Mouse (Mus musculus) bone marrow, adult 2 months (tissue): ENCODE data around the gene Gng10. TPM values are rescaled to one million over a fixed set of nuclear protein-coding genes. Genes with fewer than 3 reads are reported as not detected.

Experiments
- H3K27ac ChIP-seq: fragments of 200-500 bp; 2 replicates; pipeline ENCODE4 v1.5.1; 2012; ENCODE audit warnings: low read depth, mild to moderate bottlenecking, control low read depth, inconsistent platforms, low read length; ENCODE audit not compliant: control insufficient read depth, poor library complexity, insufficient read depth
- H3K4me1 ChIP-seq: fragments of 200-500 bp; 2 replicates; pipeline ENCODE4 v1.6.1; 2011; ENCODE audit warnings: low read length; ENCODE audit not compliant: control insufficient read depth, insufficient read depth
- H3K4me3 ChIP-seq: fragments of 200-500 bp; replicated peaks from 2 replicates; pipeline ENCODE3; 2011; ENCODE audit warnings: mild to moderate bottlenecking, low read depth, low read length, control low read depth; ENCODE audit not compliant: control insufficient read depth
- CTCF ChIP-seq: fragments of 200-500 bp; IDR thresholded peaks from 2 replicates; pipeline ENCODE4 v1.5.1; 2011; ENCODE audit warnings: low read length, control low read depth; ENCODE audit not compliant: control insufficient read depth, insufficient read depth
- POLR2A ChIP-seq: fragments of 200-500 bp; IDR thresholded peaks from 2 replicates; pipeline ENCODE4 v1.6.1; 2011; ENCODE audit warnings: low read depth, mild to moderate bottlenecking, control low read depth, low read length, borderline replicate concordance; ENCODE audit not compliant: control insufficient read depth
- WGBS: fragments of 180-500 bp; shearing (Covaris S2); methylation state at CpG from one replicate; pipeline ENCODE4 v1.1.7; 2018; 5-methylcytosine and 5-hydroxymethylcytosine counted together
- polyA plus RNA-seq: library from polyadenylated mRNA; stranded (reverse); fragments of >200 nt; gene quantifications from 2 replicates; pipeline ENCODE4 v1.2.4, GENCODE M21; 2011; ENCODE audit warnings: low replicate concordance; ENCODE audit not compliant: missing spikeins, insufficient read depth, insufficient read length

The Gng10 gene
- polyA plus RNA-seq: 8.4 and 20.3 TPM in 2 replicates

DNA sequence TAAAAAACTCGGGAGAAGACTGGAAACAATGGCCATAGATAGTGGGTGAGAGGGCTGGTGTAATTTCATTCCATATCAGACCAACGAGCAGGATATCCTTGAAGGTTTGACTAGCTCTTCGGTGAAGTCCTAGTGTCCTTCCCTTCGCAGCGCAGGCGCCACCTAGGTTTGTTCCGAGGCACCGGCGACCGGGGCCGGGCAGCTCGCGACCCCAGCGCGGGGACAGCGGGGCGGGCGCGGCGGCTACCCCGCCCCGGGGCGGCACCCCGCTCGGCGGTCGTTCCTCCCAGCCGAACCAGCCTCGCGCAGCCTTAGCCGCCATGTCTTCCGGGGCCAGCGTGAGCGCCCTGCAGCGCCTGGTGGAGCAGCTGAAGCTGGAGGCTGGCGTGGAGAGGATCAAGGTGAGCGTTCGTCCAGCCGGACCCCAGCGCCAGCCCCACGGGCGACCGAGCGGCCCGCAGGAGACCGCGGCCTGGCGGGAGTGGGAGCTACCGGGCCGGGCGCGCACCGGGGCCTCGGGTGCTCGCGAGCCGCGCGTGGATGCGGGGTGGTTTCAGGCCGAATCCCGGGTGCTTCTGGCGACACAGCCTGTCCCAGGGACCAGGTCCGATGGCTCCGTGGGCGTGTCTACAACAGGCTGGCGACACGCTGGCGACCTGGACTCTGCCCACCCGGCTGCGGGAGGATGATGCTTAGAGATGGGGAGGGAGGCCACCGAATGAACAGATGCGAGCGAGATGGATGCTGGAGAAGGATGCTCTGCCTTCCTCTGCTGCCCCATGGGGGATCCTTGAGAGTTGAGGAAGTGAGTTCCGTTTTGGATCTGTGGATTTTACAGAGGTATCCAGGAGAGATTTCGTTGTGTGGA, at the start of gene Gng10:
TSS of gene Gng10 (plus strand) at position 171 of the 868 bp plus-strand sequence.
- WGBS: 12% methylated on average over 76 of the region's 76 CpGs
- H3K4me1 ChIP-seq: peaks cover 2% of the 10 kb centered on the region; the same call in 1 of the 2 replicates
- H3K4me3 ChIP-seq: peak within 1 kb of the TSS; percentile 87
- TF ChIP-seq CTCF (no peak), POLR2A (peak; percentile 49; the same call in 1 of the 2 replicates)
- peak within 1 kb of the TSS; percentile 78 for H3K27ac ChIP-seq

DNA sequence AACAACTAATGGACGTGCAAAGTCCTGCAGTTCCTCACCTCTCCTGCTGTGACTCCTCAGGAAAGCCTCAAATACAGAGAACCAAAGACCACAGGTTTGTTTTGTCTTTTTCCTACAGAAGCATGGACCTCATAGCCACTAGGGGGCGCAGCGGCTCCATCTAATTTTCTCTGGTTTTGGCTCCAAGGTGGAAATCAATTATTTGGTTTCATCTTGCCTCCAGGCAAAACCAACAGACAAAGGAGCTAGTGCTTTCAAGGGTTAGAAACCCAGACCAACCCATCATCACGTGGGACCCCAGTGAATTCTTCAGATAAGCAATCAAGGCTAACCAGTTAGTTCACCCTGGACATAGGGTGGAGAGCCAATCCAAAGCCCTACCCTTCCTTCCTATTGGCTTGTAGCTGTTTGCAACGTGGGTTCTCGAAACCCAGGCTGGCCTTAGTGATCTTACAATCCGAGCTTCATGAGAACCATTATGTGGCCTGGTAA, 49.7 kb upstream of the Gng10 start:
- H3K4me1 ChIP-seq: peaks cover 3% of the 10 kb centered on the region
- H3K27ac ChIP-seq: no peak overlapping the region
- H3K4me3 ChIP-seq: no peak overlapping the region
- TF ChIP-seq POLR2A: no peak
- TF ChIP-seq CTCF: peak; percentile 79
- WGBS: 7% methylated on average over 7 of the region's 7 CpGs

DNA sequence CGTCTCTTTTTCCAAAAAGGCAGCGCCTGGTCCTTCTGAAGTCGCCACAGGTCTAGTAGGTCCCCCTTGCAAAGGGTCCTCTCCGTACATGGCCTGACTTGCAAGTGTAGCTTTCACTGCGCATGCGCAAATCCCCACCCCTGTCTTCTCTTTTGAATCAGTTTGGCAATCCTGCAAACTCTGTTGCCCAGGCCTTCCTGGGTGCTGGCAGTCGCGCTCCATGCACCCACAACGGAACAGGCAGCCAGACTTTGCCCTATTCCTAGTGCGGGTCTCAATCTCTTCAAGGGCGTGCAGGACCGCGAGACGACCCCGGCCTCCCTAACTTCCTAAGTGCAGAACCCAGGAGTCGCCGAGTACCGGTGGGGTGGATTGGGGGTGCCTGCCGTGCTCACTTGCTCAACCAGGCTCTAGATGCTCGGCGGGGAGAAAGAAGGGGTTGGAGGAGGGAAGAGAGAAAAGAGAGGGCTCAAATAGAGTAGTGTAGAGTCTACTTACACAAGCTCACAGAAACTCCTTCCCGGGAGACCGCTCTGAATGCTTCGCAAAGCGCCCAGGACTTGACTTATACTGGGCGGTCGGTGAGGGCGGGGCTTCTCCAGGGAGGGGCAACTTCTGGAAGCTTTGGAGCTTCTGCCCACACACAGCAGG, 48.2 kb upstream of the Gng10 start, which contains the start of gene Ptgr1:
TSS of gene Ptgr1 (minus strand) at position 580 of the 651 bp plus-strand sequence.
- Histone ChIP-seq H3K4me3 (peak within 1 kb of the TSS; percentile 86), H3K27ac (peak within 1 kb of the TSS; percentile 45; the same call in 1 of the 2 replicates), H3K4me1 (peaks cover 3% of the 10 kb centered on the region)
- 2% methylated on average over 28 of the region's 28 CpGs for WGBS
- TF ChIP-seq CTCF (peak; percentile 1; the same call in 1 of the 2 replicates), POLR2A (no peak)

DNA sequence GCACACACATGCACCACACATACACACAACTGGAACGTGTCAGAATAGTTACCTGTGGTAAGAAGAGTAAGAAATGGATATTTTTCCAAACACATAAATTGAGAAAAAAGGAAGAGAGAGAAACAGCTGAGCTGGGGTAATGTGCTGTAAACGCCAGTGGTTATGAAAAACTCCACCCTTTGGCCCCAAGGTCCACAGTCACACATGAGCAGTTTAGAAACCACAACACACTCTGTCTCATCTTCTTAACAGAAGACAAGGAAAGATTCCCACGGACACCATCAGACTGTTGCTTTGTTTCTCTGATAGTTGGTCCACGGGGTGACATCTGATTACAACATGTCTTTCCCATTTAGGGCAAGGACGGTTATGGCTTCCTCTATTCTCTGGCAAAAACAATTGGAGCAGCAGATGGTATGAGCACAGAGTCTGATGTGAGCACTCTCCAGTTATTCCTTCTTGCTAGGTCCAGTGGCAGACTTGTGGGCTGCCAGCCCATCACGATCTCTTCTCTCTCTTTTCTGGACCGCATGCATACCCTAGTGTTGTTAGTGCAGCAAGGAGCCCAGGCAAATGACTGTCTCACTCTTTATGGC, 45.5 kb upstream of the Gng10 start:
- TF ChIP-seq POLR2A: no peak
- TF ChIP-seq CTCF: no peak
- H3K27ac ChIP-seq: no peak overlapping the region
- WGBS: 24% methylated on average over 7 of the region's 7 CpGs
- no peak overlapping the region for H3K4me3 ChIP-seq
- peaks cover 3% of the 10 kb centered on the region for H3K4me1 ChIP-seq

DNA sequence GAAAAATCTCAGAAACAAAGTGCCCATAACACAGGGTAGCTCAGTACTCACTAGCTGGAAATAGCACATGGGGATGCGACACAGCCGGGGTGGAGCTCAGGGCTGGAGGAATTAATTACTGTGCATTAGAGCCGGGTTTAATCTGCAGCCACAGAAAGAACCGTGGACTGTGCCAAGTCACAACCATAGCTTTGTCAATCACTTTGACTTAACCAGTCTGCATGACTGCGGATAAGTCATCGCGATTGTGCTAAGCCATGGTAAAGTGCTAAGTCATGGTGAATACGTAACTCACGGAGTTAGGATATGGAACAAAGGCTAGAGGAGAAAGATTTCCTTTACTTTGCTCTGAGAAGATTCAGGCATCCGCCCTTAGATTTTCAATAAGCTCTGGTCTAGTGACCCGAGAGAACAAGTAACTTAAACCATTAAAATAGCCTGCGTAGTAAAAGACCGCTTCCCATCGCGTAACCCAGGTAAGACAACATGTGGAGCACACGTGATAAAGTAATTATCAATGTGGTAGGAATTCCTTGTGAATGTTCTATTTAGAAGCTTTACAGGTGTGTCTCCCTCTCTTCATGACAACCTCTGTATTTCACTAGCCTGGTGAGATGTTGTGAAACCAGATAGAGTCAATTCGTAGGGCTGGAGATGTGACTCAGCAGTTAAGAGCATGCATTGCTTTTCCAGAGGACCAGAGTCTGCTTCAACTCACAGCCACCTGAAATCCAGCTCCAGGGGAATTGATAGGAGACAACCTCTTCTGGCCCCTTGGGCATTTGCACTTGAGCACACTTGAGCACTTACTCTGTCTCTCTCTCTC, 44.1 kb upstream of the Gng10 start:
- WGBS: 65% methylated on average over 17 of the region's 17 CpGs
- no peak overlapping the region for H3K4me3 ChIP-seq
- no peak for TF ChIP-seq POLR2A
- TF ChIP-seq CTCF: no peak
- no peak overlapping the region for H3K27ac ChIP-seq
- peaks cover 3% of the 10 kb centered on the region for H3K4me1 ChIP-seq

- no peak overlapping the region for H3K4me3 ChIP-seq
- H3K4me1 ChIP-seq: peaks cover 1% of the 10 kb centered on the region
- WGBS: 69% methylated on average over 5 of the region's 5 CpGs
- no peak overlapping the region for H3K27ac ChIP-seq
- no peak for TF ChIP-seq CTCF
- no peak for TF ChIP-seq POLR2A
These were observed 42.7 kb upstream of the Gng10 start for GRCm38 (mm10) chr4:58992195-58992594.

- no peak within 1 kb of the TSS for H3K27ac ChIP-seq
- H3K4me1 ChIP-seq: no peaks in the 10 kb centered on the region
- WGBS: 83% methylated on average over 4 of the region's 4 CpGs
- TF ChIP-seq CTCF (no peak), POLR2A (no peak)
- H3K4me3 ChIP-seq: no peak within 1 kb of the TSS
These were observed 40.1 kb upstream of the Gng10 start, which contains the start of gene Dnajc25 for GRCm38 (mm10) chr4:58994762-58995161. TSS of gene Dnajc25 (plus strand) at chr4:58995062.
